Mouse (Mus musculus): Measurements from ENCODE around the gene Spata25. TPM values are rescaled to one million over a fixed set of nuclear protein-coding genes. Genes with fewer than 3 reads are reported as not detected.
"Not testable (repeated sequence)": the region's sequence is repeated elsewhere in the genome, so short reads cannot be mapped to it uniquely, and the experiment has no call there.

The Spata25 gene
- polyA plus RNA-seq, 1 experiment from 2014 or later = not detected

DNA sequence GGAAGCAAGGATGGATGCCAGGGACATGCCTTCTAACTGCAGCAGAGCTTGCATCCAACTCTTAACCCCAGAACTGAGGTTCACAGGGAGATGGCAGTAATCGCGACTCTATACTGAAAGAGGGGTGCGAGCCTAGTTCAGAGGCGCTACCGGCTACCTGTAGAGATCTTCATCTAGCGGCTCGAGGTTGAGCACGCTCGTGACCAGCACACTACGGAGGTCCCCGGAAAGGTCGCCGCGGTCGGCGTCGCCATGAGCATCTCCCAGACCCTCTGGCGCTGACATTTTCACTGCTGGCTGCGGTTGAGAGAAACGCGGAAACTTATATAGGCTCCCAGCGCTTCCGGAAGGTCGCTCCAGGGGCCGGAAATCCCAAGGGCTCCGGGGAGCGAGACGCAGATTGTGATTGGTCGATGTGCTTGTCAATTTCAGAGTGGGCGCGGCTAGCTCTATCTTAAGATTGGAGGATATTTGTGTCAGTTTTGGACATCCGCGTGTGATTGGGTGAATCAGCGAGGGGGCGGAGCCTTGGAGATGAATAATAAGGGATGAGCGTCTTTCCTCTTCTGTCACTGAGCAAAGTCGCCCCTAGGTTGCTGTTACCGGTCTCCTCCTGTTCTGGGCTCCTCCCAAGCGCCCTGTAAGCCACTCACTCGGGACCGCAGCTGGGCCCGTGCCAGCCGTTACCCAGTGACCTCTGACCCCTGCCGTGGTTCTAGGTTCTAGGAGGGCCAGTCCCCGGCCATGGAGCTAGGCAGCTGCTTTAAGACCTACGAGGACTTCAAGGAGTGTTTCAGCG is 23.6 kb downstream of the Spata25 start, which contains the start of the genes Acot8 and Zswim3:
Acot8 (minus strand) TSS at position 350 of the 799 bp plus-strand sequence.
Zswim3 (plus strand) TSS at position 566 of the 799 bp plus-strand sequence.
- Histone ChIP-seq H3K9ac (ENCODE audit: low read depth, low read length) (peak within 1 kb of the TSS; percentile 74), H3K4me1 (replicated peaks; ENCODE audit: control insufficient read depth, insufficient read depth, low read length) (no peaks in the 10 kb centered on the region), H3K27ac (ENCODE audit: low read depth, low read length) (peak within 1 kb of the TSS; percentile 85), H3K27me3 (replicated peaks; ENCODE audit: control insufficient read depth, insufficient read depth, low read length) (no peaks in the 10 kb centered on the region), H3K4me3 (ENCODE audit: low read depth, low read length) (peak within 1 kb of the TSS; percentile 80), H3K9me3 (ENCODE audit: control insufficient read depth) (no peaks in the 10 kb centered on the region), H3K36me3 (ENCODE audit: control insufficient read depth, insufficient read depth) (peaks cover 32% of the 10 kb centered on the region), H3K4me2 (replicated peaks; ENCODE audit: low read depth) (peak within 1 kb of the TSS; percentile 87)
- under 1% methylated on average over 47 of the region's 47 CpGs for WGBS
- peak; percentile 17; the same call in 1 of the 2 replicates for TF ChIP-seq CTCF (IDR thresholded peaks at IDR 0.05; ENCODE audit: low read depth)
- ATAC-seq = peak; percentile 95

DNA sequence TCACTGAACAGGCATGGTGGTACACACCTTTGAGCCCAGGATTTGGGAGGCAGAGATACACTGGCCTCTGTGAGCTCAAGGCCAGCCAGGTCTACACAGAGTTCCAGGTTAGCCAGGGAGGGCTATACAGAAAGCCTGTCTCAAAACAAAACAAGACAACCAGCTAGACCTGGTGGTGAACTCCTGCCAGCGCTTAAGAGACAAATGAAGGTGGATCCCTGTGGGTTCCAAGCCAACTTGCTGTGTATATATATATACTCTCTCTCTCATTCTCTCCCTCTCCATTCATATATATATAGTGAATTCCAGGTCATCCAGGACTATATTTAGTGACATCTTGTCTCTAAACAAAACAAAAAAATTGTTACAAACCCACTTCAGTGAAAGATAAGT is 24.4 kb downstream of the Spata25 start:
- TF ChIP-seq CTCF (IDR thresholded peaks at IDR 0.05; ENCODE audit: low read depth) = no peak
- WGBS = 43% methylated on average over 1 of the region's 1 CpGs
- H3K36me3 ChIP-seq (ENCODE audit: control insufficient read depth, insufficient read depth) = peaks cover 32% of the 10 kb centered on the region

DNA sequence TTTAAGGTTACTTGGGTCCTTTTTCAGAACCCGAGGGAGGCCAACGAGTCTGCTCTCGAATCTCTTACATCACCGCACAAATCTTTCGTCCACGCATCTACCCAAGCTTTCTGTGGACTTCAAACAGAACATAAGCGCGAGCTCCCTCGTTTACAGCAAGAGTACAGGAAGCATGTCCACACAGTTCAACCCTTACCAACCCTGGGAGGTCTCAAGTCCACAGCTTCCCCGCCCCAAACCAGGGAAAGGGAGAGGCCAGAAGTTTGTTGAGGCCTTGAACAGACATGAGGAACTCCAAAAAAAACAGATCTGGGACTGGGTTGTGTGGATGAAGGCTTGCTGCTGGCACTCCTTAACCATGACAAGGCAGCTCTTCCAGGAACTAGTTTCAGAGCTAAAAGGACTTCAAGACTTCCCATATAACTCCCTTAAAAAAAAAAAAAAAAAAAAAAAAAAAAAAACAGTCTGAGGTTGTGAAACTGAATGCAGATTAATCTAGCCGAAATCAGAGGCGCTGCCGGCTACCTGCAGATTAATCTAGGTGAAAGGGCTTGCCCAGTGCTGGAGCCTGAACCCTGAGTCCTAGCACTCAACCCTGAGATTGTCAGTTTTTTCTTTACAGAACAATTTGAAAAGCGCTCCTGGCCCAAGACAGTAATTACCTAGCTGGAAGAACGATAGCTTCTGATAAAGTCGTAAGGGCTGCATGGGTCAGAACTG is 25.0 kb downstream of the Spata25 start:
- no peak for TF ChIP-seq CTCF (IDR thresholded peaks at IDR 0.05; ENCODE audit: low read depth)
- H3K27me3 ChIP-seq (replicated peaks; ENCODE audit: control insufficient read depth, insufficient read depth, low read length) = no peaks in the 10 kb centered on the region
- ATAC-seq = 0 out of 2 replicates have a peak, but pooled peaks have one; percentile 17
- H3K4me1 ChIP-seq (replicated peaks; ENCODE audit: control insufficient read depth, insufficient read depth, low read length) = no peaks in the 10 kb centered on the region
- H3K27ac ChIP-seq (ENCODE audit: low read depth, low read length) = peak overlapping the region; percentile 85
- WGBS = 49% methylated on average over 16 of the region's 16 CpGs
- H3K9ac ChIP-seq (ENCODE audit: low read depth, low read length) = peak overlapping the region; percentile 74
- peak overlapping the region; percentile 80 for H3K4me3 ChIP-seq (ENCODE audit: low read depth, low read length)
- H3K9me3 ChIP-seq (ENCODE audit: control insufficient read depth) = no peaks in the 10 kb centered on the region
- peak overlapping the region; percentile 87 for H3K4me2 ChIP-seq (replicated peaks; ENCODE audit: low read depth)
- H3K36me3 ChIP-seq (ENCODE audit: control insufficient read depth, insufficient read depth) = peaks cover 28% of the 10 kb centered on the region

More for the DNA sequence above, 24.4 kb downstream of the Spata25 start:
- Histone ChIP-seq H3K9ac (ENCODE audit: low read depth, low read length) (peak overlapping the region; percentile 74), H3K4me3 (ENCODE audit: low read depth, low read length) (peak overlapping the region; percentile 80), H3K4me1 (replicated peaks; ENCODE audit: control insufficient read depth, insufficient read depth, low read length) (no peaks in the 10 kb centered on the region), H3K27ac (ENCODE audit: low read depth, low read length) (peak overlapping the region; percentile 85), H3K4me2 (replicated peaks; ENCODE audit: low read depth) (peak overlapping the region; percentile 87), H3K27me3 (replicated peaks; ENCODE audit: control insufficient read depth, insufficient read depth, low read length) (no peaks in the 10 kb centered on the region), H3K9me3 (ENCODE audit: control insufficient read depth) (no peaks in the 10 kb centered on the region)
- ATAC-seq = no peak

- Histone ChIP-seq H3K9me3 (ENCODE audit: control insufficient read depth) (no peaks in the 10 kb centered on the region), H3K27me3 (replicated peaks; ENCODE audit: control insufficient read depth, insufficient read depth, low read length) (no peaks in the 10 kb centered on the region), H3K36me3 (ENCODE audit: control insufficient read depth, insufficient read depth) (peaks cover 54% of the 10 kb centered on the region), H3K27ac (ENCODE audit: low read depth, low read length) (no peak overlapping the region), H3K4me1 (replicated peaks; ENCODE audit: control insufficient read depth, insufficient read depth, low read length) (no peaks in the 10 kb centered on the region), H3K4me2 (replicated peaks; ENCODE audit: low read depth) (no peak overlapping the region), H3K4me3 (ENCODE audit: low read depth, low read length) (no peak overlapping the region), H3K9ac (ENCODE audit: low read depth, low read length) (no peak overlapping the region)
- no peak for ATAC-seq
- WGBS = 85% methylated on average over 13 of the region's 13 CpGs
- no peak for TF ChIP-seq CTCF (IDR thresholded peaks at IDR 0.05; ENCODE audit: low read depth)
Observed at GRCm38 (mm10) chr2:164800252-164801004, 27.9 kb downstream of the Spata25 start.

- not testable (repeated sequence) for H3K4me2 ChIP-seq (replicated peaks; ENCODE audit: low read depth); ATAC-seq; H3K4me3 ChIP-seq (ENCODE audit: low read depth, low read length); H3K4me1 ChIP-seq (replicated peaks; ENCODE audit: control insufficient read depth, insufficient read depth, low read length); H3K27ac ChIP-seq (ENCODE audit: low read depth, low read length); H3K9ac ChIP-seq (ENCODE audit: low read depth, low read length); H3K9me3 ChIP-seq (ENCODE audit: control insufficient read depth); H3K27me3 ChIP-seq (replicated peaks; ENCODE audit: control insufficient read depth, insufficient read depth, low read length)
- H3K36me3 ChIP-seq (ENCODE audit: control insufficient read depth, insufficient read depth) = peaks cover 68% of the 10 kb centered on the region
- peak; percentile 59 for TF ChIP-seq CTCF (IDR thresholded peaks at IDR 0.05; ENCODE audit: low read depth)
- WGBS = 78% methylated on average over 6 of the region's 6 CpGs
Observed at GRCm38 (mm10) chr2:164798554-164798953, 29.8 kb downstream of the Spata25 start.

Measured in intestine, postnatal 0 days (tissue).